Mouse (Mus musculus) inflammation-experienced regulatory T-cells, adult 6 months (primary cell): ENCODE measurements around the gene Olfr159. TPM values are rescaled to one million over a fixed set of nuclear protein-coding genes. Genes with fewer than 3 reads are reported as not detected.

ENCODE experiments used
- ATAC-seq: one replicate; pipeline ENCODE4 v1.8.0; 2017
- polyA plus RNA-seq, 3 experiments: library from polyadenylated mRNA; unstranded; fragments of 100-300 nt; shearing (Covaris generic); gene quantifications; one replicate each; pipeline ENCODE4 v1.2.1; 2017

Gene Olfr159
- polyA plus RNA-seq, 3 experiments from 2014 or later: not detected

GRCm38 (mm10) chr4:43729126-43729525 lies 41.7 kb downstream of the Olfr159 start:
- ATAC-seq: no peak

- ATAC-seq: no peak
Observed at GRCm38 (mm10) chr4:43728576-43728954, 42.2 kb downstream of the Olfr159 start.

DNA sequence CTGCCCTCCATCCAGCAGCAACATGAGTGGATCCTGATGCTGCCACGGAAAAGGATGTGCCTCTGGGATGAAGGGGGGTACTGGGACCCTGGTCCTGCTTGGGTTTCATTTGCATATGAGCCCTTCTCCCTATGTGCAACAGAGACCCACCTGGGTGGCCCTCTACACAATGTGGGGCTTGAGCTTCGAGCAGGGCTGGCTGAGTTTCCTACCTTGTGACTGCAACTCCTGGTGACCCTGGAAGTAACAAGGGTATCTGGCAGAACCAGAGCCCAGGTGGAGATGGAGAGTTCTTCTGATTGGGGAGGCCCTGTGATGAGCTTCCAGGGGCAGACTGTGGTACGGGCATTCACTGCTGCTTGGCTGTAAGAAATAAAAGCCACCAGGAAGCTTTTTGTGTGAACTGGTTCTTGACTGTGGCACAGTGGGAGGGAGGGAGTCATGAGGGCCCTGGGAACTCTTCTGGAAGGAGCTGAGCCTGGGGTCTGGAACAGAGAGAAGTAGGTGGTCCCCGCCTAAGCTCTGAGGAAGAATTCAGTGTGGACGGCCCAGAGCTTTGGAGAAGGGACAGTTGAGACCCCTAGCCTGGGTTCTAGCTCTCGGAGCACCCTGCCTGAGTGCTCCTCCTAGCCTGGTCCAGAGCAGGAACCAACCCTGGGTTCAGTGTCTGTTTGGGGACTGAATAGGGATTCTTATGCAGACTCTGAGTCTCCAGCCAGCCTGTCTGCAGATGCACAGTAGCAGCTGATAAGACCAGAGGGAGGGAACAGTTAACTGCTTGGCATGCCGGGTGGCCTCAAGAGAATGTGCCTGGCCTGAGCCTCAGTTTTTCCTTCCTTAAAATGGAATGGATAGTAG lies 42.9 kb downstream of the Olfr159 start:
- no peak for ATAC-seq

DNA sequence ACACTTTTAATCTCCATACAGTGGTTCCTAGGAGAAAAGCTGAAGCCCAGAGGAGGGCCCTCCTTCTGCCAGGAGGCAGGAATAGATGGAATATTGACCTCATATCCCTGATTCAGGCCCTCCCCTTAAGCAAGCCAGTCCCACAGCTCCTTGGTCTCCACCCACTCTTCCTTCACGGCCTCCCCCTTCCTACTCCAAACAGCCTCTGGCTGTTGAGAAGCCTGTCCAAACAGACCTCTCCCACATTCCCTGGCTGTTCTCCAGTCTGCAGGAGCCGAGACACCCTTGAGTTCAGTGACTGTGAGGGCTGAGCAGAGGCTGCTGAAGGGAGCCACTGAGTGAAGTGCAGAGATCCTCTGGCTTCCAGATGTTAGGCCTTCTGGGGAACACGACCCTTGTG lies 43.8 kb downstream of the Olfr159 start, which contains the start of gene Hrct1:
Hrct1 (plus strand) TSS at position 194 of the 400 bp plus-strand sequence.
- ATAC-seq: no peak

DNA sequence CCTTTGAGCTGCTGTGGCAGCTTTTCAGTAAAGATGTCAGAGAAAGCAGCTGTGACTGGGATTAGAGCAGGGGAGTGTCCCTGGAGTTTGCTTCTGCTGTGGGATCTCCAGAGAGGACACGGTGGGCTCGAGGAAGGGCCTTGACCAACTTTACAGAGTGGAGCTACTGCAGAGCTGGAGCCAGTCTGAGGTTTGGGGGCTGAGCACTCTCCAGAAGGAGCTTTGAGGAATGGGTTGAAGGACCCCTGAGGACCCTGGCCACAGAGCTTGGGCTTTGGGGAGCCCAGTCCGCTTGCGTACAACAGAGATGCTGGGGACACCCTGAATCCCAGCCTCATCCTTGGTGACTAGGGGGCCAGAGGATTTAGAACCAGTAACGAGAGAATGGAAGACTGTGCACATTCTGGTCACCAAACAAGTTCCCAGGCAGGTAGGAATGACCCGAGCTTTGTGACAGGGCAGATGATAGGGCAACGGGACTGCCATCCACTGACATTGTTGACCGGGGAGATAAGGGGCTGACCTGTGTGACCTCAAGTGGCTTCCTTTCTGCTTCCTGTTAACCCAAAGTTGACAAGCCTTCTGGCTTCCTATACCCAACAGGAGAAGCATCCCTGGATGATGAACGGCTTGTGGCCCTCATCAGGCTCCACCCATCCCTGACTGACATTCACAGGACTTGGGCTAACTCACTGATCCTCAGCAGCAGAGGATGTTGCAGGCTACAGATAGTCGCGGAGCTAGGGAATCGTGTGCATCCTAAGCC lies 44.4 kb downstream of the Olfr159 start:
- no peak for ATAC-seq

GRCm38 (mm10) chr4:43724764-43725163 lies 46.0 kb downstream of the Olfr159 start:
- ATAC-seq: no peak

DNA sequence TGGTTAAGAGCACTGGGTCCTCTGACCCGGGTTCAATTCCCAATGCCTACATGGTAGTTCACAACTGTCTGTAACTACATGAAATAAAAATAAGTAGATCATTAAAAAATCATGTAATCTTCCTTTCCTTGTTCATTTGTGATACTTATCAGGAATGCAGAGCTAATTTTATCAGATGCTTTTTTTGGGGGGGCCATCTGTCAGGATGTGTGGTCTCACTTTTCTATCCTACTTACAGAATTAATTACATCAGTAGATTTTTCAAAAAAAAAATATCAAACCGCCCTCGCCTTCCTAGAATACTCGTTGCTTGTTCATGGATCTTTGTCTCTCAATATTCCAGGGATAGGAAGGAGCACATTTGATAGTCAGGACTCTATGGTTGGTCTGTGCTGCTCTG lies 48.6 kb downstream of the Olfr159 start:
- ATAC-seq: no peak

DNA sequence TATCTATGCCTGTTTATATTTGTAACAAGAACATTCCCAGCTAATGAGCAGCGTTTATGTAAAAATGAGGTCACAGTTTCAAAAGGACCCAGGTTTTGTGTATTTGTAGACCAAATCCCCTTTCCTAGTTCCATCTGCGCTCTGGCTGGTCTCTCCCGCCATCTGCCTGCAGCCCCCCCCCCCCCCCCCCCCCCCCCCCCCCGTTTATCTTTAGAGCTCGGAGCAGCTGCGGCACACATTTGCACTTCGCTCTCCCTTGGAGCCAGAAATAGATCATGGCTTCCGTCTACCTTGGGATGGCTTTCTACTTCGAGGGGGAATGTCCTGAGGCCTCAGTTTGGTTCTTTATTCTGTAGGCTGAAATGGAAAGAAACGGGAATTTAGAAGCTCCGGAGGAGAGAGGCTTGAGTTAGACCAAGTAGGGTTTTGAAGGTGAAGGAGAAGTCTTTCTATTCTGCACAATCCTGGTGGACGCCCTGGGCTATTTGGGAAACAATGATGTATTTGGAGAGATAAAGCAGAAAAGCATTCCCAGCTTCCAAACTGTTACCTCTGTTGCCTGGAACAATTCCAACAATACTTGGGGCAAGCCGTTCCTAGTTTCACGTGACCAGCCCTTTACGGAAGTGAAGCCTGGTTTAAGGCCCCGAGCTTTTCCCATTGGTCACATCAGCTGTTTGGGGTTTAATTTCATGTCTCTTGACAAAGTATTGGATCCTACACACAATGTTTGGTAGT lies 50.1 kb downstream of the Olfr159 start:
- ATAC-seq: no peak

Other genes with a start within 250 kb of the Olfr159 start
- not detected for gene Tpm2, start 247.2 kb downstream of the Olfr159 start, polyA plus RNA-seq
- gene Creb3, start 208.7 kb downstream of the Olfr159 start, polyA plus RNA-seq: 100 to 1,000 TPM in 1 of 3 experiments, 10 to 100 TPM in 2; 90.0 to 104 (median 99.8) TPM
- 100 to 1,000 TPM in 1 of 3 experiments, 10 to 100 TPM in 2; 77.8 to 132 (median 93.7) TPM for gene Tln1, start 208.3 kb downstream of the Olfr159 start, polyA plus RNA-seq
- gene Rgp1, start 192.3 kb downstream of the Olfr159 start, polyA plus RNA-seq: 10 to 100 TPM; 12.4 to 13.5 (median 12.6) TPM
- gene Gba2, start 192.1 kb downstream of the Olfr159 start, polyA plus RNA-seq: 10 to 100 TPM; 12.8 to 14.6 (median 14.2) TPM
- not detected for gene Msmp, start 186.5 kb downstream of the Olfr159 start, polyA plus RNA-seq
- gene Npr2, start 139.1 kb downstream of the Olfr159 start, polyA plus RNA-seq: not detected
- gene Spag8, start 117.4 kb downstream of the Olfr159 start, polyA plus RNA-seq: under 1 TPM in 1 of 3 experiments, not detected in 2; 0.54 TPM
- gene Hint2, start 114.5 kb downstream of the Olfr159 start, polyA plus RNA-seq: 10 to 100 TPM; 30.3 to 47.5 (median 34.2) TPM
- gene Tmem8b, start 102.0 kb downstream of the Olfr159 start, polyA plus RNA-seq: 1 to 10 TPM in 1 of 3 experiments, under 1 TPM in 2; 0.87 to 1.0 (median 0.87) TPM
- 1 to 10 TPM; 2.8 to 3.7 (median 3.4) TPM for gene Fam221b, start 101.9 kb downstream of the Olfr159 start, polyA plus RNA-seq
- not detected for gene Olfr70, start 70.2 kb downstream of the Olfr159 start, polyA plus RNA-seq
- gene Olfr71, start 60.8 kb downstream of the Olfr159 start, polyA plus RNA-seq: not detected
- not detected for gene Hrct1, start 43.8 kb downstream of the Olfr159 start, polyA plus RNA-seq
- gene Spaar, start 41.0 kb downstream of the Olfr159 start, polyA plus RNA-seq: under 1 TPM in 1 of 3 experiments, not detected in 2; 0.23 TPM
- gene Olfr156, start 52.9 kb upstream of the Olfr159 start, polyA plus RNA-seq: not detected
- gene Olfr157, start 69.2 kb upstream of the Olfr159 start, polyA plus RNA-seq: under 1 TPM; 0.28 to 0.86 (median 0.56) TPM
- gene Olfr155, start 80.6 kb upstream of the Olfr159 start, polyA plus RNA-seq: not detected
- gene Reck, start 104.5 kb upstream of the Olfr159 start, polyA plus RNA-seq: 1 to 10 TPM; 3.6 to 6.3 (median 5.3) TPM
- gene Glipr2, start 186.4 kb upstream of the Olfr159 start, polyA plus RNA-seq: 100 to 1,000 TPM; 153 to 302 (median 185) TPM
- not detected for gene Ccin, start 212.5 kb upstream of the Olfr159 start, polyA plus RNA-seq
- 100 to 1,000 TPM in 1 of 3 experiments, 10 to 100 TPM in 2; 89.3 to 100 (median 91.5) TPM for gene Clta, start 233.4 kb upstream of the Olfr159 start, polyA plus RNA-seq